Mouse (Mus musculus) liver, adult 2 months (tissue): Measurements from ENCODE around the gene Med26.

Source experiments
- CTCF ChIP-seq: fragments of 200-500 bp; IDR thresholded peaks from 2 replicates; pipeline ENCODE4 v1.5.1; 2011; ENCODE audit warnings: low read depth, low read length, control low read depth
- POLR2A ChIP-seq: fragments of 200-500 bp; IDR thresholded peaks from 2 replicates; pipeline ENCODE4 v1.6.1; 2011; ENCODE audit warnings: low read length, control low read depth; ENCODE audit not compliant: insufficient read depth; ENCODE audit errors: extremely low read depth

- TF ChIP-seq CTCF (0 out of 2 replicates have a peak, but pooled peaks have one; percentile 17), POLR2A (no peak)
These were observed 42.1 kb upstream of the Med26 start for GRCm38 (mm10) chr8:72590198-72590597.
